Mouse (Mus musculus): ENCODE results near the gene Cacna1s.

DNA sequence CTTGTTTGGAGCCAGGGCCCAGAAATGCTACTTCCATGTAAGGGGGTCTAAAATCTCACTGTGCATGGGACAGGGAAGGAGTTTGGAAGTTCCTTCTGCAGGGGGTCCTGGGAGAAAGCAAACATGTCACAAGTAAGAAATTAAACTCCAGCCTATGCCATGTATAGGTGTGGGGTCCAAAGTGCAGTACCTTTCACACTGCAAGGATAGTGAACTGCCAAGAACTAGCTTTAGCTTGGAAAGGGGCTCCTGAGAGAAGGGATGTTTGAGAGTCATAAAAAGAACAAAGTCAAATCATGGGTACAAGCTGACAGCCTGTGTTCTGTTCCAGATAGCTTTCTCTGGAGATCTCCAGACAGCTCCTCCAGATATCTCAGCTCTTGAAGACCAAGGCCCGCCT lies 28.6 kb downstream of the Cacna1s start:
- no peak for TF ChIP-seq POLR2A (IDR thresholded peaks at IDR 0.05; ENCODE audit: control insufficient read depth, low read depth, low read length)
- TF ChIP-seq CTCF (IDR thresholded peaks at IDR 0.05; ENCODE audit: control insufficient read depth, insufficient read depth, insufficient replicate concordance, low read depth, low read length), result no peak
